Mouse (Mus musculus) thymus, postnatal 36 days (tissue): ENCODE results near the gene Hoxd11.

Experiments
- DNase-seq, 2 experiments: peaks; one replicate each; pipeline ENCODE4 v3.0.0; 2022; ENCODE audit warnings: mixed read lengths in 2 of 2

The Hoxd11 gene

GRCm38 (mm10) chr2:74682796-74683195 lies 3.4 kb downstream of the Hoxd11 start:
- no peak for DNase-seq

GRCm38 (mm10) chr2:74683471-74683951 lies 4.2 kb downstream of the Hoxd11 start:
- no peak for DNase-seq

GRCm38 (mm10) chr2:74684106-74684505 lies 4.7 kb downstream of the Hoxd11 start:
- no peak for DNase-seq

DNA sequence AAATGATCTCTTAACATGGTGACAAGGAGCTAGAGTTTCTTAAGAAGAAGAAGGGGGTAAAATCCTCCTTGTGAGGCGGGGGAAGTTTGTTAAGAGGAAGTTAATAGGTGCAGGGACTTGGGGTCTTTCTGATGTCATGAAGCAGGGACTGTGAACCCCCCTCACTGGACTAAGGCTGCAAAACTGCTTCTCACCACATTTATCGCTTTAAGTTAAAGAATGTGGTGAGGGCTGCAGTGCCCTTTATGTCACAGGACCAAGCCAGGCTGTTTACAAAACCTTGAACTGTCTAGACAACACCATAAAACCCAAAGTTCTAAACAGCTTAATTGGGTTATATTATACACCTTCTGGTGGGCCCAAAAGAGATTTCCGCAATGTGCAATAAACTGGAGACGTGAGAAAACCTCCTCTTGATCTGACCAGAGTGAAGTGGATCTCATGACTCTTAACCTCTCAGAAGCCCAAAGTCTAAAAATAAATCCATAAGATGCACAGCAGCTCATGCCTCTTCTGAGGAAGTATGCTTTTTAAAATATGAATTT lies 5.8 kb downstream of the Hoxd11 start:
- DNase-seq: no peak

DNA sequence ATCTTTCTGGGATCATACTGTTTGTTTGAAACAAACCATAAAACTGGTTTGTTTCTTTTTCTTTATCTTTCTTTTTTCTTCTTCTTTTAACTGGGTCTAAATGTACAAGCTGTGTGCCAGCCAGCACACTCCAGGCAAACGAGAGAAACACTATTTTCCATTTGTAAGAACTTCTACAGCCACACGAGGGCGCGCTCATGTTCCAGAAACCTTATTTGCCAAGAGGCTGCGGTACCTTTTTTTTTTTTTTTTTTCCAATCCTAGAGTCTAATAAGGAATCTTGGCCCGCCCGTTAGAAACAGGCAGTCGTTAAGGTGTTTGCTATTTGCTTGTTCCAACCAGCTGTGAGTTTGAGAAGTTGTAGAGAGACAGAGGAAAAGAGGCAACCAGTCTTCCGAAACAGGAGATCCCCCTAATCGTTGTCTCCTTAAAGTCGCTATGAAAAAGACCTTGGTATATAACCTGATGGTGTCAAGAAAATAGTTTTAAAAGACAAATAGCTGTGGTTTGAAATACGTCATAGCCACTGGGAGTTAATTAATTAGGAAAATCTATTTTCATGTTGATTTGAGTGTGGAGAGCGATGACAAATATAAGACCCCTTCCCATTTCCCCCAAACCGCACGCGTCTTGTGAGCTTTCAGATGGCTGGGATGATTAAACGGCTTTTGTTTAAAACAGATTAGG lies 7.1 kb downstream of the Hoxd11 start:
- no peak for DNase-seq

- DNase-seq: no peak
Observed at GRCm38 (mm10) chr2:74686988-74687697, 7.8 kb downstream of the Hoxd11 start.

DNA sequence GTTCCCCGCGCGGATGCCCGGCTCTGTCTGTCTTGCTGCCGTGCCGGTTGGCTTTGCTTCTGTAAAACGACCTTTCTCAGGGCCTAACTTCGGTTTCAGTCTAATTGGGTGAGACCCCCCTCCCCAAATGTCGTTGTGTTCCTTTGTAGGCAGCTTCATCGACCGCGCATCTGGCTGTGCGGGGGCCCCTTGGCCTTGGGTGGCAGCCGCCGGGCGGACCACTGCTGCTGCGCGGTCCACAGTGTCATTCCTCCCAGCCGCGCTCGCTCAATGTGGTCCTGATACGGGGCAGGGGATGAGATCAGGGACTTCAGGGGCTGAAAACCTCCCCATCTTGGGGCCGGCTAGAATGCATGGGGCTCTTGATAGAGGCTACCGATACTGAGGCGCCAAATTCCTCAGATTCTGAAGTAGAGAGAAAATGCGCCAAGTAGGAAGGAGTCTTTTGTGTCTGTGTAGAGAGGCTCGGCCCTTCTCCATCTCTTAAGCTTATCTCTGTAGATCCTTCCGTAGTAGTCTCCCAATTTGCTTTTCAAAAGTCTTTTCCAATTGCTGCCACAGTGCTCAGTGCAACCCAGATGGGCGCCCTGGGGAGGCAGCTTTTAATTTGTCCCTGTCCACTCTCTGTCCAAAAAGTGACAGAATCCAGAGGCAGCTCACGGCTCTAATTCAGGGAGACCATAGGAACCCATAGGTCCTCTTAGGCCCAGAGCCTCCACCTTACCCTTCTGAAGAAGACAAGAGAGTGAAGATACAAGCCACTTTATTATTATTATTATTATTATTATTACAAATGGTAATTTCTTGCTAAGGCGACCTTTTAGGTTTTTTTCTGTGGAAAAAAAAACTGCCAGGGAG lies 8.6 kb downstream of the Hoxd11 start:
- DNase-seq: no peak

DNA sequence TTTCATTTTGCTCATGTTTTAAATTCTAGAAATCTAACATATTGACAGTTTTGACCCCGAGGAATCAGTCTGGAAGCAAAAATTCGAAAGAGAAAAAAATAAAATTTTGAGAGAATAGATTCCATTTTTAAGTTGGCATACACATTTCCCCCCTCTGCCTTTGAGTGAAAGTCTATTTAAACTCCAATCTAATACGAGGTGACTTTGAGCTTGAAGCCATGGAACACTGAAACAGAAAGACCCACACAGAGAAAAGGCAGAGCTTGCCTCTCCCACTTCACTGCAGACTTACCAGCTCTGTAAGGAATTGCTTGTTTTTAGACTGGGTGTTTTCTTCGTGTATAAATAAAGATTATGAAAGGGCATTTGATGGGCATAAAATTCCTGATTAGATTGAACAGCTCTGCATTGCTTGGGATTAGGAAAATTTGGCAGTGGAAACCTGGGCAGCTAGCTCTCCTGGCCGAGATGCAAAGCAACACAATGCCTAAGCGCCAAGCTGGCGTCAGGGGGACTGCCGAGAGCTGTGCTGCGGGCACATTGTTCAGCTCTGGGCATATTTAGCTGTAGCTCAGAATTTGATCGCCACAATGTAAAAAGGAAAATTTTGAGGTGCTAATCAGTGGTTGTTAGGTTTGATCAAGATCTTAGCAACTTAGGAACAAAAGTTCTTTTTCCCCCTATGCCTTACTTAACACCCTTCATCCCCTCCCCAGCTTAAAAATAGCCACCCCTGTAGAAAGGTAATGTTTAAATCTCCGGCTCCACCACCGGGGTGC lies 9.6 kb downstream of the Hoxd11 start:
- no peak for DNase-seq

GRCm38 (mm10) chr2:74689574-74690337 lies 10.4 kb downstream of the Hoxd11 start:
- no peak for DNase-seq

DNA sequence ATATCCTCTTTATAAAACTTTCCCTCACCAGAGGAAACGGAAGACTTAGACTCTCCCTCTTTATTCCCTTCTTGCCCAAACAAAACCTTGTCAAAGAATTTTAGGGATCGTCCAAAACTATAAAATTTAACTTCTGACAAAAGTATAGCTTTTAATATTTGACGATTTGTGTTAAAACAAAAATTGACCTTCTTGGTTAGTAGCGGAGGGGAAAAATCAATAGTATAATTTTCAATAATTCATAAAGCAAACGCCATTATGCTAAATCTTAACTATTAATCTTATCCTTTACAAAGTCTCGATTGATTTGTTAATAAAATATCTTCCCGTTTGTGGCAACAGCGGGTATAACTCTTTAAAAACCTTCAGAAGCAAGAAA lies 11.0 kb downstream of the Hoxd11 start:
- DNase-seq: no peak

DNA sequence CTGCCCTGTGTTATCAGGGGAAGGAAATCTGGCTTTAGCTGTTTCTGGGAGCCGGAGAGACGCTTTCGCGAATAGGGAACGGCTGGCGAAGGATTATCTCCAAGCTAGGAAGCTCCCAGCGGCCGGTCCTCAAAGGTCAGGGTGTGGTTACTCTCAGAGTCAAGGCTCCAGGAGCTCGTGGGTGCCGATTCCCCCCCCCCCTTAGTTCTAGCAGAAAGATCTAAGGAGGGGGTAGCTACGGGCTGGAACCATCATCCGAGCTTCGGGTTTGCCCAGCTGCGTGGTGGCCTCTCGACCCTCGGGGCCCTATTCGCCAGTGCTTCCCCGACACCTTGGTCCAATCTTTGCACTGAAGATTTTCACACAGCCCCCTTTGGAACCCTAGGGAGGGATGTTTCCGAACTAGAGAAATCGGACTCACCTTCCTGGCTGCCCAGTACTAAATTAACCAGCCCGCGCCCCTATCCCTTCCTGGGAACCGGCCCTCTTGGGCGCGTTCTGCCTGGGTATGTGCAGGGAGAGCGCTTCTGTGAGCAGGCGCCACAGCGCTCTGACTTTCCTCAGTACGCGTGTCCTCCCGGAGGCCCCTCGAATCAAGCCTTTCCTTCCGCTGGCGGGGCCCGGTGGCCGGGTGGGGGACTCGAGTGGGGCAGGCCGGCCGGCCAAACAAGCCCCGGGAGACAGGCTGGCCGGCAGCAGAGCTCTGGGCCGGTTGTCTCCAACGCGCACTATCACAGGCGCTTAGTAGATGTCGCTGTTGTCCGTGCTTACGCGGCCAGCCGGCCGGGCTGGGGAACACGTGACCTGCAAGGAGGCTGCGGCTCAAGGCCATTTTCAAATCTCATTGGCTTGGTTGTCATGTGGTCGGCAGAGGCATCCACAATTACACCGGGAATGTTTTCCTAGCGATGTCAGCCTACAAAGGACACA lies 11.9 kb downstream of the Hoxd11 start, which contains the start of gene Hoxd10:
Gene Hoxd10 (plus strand): TSS at position 903 of the 930 bp plus-strand sequence.
- no peak for DNase-seq

GRCm38 (mm10) chr2:74691995-74692807 lies 12.8 kb downstream of the Hoxd11 start:
- no peak for DNase-seq

- DNase-seq: no peak
Observed at GRCm38 (mm10) chr2:74692808-74693431, 13.6 kb downstream of the Hoxd11 start.

- DNase-seq: no peak
Observed at GRCm38 (mm10) chr2:74693432-74693827, 14.1 kb downstream of the Hoxd11 start.

DNA sequence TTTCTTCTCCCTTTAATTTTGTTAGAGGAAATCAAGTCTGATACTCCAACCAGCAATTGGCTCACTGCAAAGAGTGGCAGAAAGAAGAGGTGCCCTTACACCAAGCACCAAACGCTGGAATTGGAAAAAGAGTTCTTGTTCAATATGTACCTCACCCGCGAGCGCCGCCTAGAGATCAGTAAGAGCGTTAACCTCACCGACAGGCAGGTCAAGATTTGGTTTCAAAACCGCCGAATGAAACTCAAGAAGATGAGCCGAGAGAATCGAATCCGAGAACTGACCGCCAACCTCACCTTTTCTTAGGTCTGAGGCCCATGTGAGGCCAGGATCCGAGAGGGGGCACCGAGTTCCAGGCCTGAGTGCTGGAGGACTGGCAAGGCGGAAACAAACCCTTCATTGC lies 14.7 kb downstream of the Hoxd11 start:
- DNase-seq: no peak

GRCm38 (mm10) chr2:74695383-74695782 lies 16.0 kb downstream of the Hoxd11 start:
- DNase-seq: no peak

- no peak for DNase-seq
Observed at GRCm38 (mm10) chr2:74695813-74696430, 16.6 kb downstream of the Hoxd11 start.
